Mouse (Mus musculus) heart, embryonic 16.5 days (tissue): ENCODE measurements around the gene Rcvrn. TPM values are rescaled to one million over a fixed set of nuclear protein-coding genes. Genes with fewer than 3 reads are reported as not detected.

Source experiments
- ATAC-seq: fragments of 200-750 bp; cut with Nextera tagmentation; replicated peaks from 2 replicates; pipeline ENCODE4 v1.8.0; 2017; ENCODE audit warnings: moderate number of reproducible peaks; ENCODE audit not compliant: insufficient read depth, low FRiP score; ENCODE audit errors: extremely low read depth
- H3K27ac ChIP-seq: fragments of 300-500 bp; sonication (generic); 2 replicates; pipeline ENCODE4 v1.5.1; 2014; ENCODE audit warnings: mild to moderate bottlenecking, low read length, control low read depth, moderate library complexity
- H3K27me3 ChIP-seq: fragments of 300-500 bp; sonication (generic); 2 replicates; pipeline ENCODE4 v1.6.1; 2014; ENCODE audit warnings: low read length, mixed read lengths; ENCODE audit not compliant: control insufficient read depth, insufficient read depth
- H3K36me3 ChIP-seq: fragments of 300-500 bp; sonication (generic); 2 replicates; pipeline ENCODE4 v1.6.1; 2014; ENCODE audit not compliant: control insufficient read depth, insufficient read depth
- H3K4me1 ChIP-seq: fragments of 300-500 bp; sonication (generic); 2 replicates; pipeline ENCODE4 v1.6.1; 2014; ENCODE audit warnings: low read length, mixed read lengths; ENCODE audit not compliant: control insufficient read depth, insufficient read depth
- H3K4me2 ChIP-seq: fragments of 300-500 bp; sonication (generic); 2 replicates; pipeline ENCODE4 v1.6.1; 2014; ENCODE audit warnings: low read depth, mild to moderate bottlenecking, control low read depth, low read length
- H3K4me3 ChIP-seq: fragments of 300-500 bp; sonication (generic); 2 replicates; pipeline ENCODE4 v1.5.1; 2014; ENCODE audit warnings: mild to moderate bottlenecking, control low read depth, low read length
- H3K9ac ChIP-seq: fragments of 300-500 bp; sonication (generic); 2 replicates; pipeline ENCODE4 v1.6.1; 2014; ENCODE audit warnings: low read length, control low read depth
- H3K9me3 ChIP-seq: fragments of 300-500 bp; sonication (generic); replicated peaks from 2 replicates; pipeline ENCODE4 v1.6.1; 2016; ENCODE audit warnings: low read length; ENCODE audit not compliant: control insufficient read depth
- WGBS: fragments of 180-500 bp; shearing (Covaris S2); extraction: QIAGEN DNeasy Blood & Tissue Kit; methylation state at CpG from one replicate; pipeline ENCODE4 v1.1.7; 2014; 5-methylcytosine and 5-hydroxymethylcytosine counted together
- polyA plus RNA-seq: library from polyadenylated mRNA; unstranded; fragments of >200 nt; fragmentation: Nextera tagmentation; extraction: Ambion mirVana; gene quantifications from 2 replicates; pipeline ENCODE4 v1.2.1, GENCODE M21; 2015

The Rcvrn gene
- polyA plus RNA-seq, 1 experiment from 2014 or later: not detected

DNA sequence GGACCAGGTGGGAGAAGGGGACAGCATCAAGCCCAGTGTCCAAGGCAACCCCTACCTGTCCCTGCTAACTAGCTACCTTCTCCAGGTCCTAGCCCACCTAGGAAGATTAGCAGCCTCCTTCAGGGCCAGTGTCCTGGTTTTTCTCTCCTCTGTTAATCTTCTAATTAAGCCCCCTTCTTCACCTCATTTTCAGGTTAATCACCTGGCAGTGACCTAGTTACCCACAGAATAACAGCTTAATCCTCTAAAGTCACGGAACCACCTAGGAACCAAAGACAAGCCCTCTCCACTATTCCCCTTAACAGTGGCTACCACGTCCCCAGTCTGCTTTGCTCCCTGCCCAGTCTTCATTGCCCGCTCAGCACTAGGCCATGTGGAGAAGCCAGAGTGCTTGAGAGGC lies 13.3 kb upstream of the Rcvrn start:
- Histone ChIP-seq H3K27me3 (no peaks in the 10 kb centered on the region), H3K27ac (no peak overlapping the region), H3K36me3 (no peaks in the 10 kb centered on the region), H3K9ac (no peak overlapping the region), H3K9me3 (no peaks in the 10 kb centered on the region), H3K4me3 (no peak overlapping the region), H3K4me1 (no peaks in the 10 kb centered on the region), H3K4me2 (no peak overlapping the region)
- no peak for ATAC-seq
- WGBS: 76% methylated on average over 3 of the region's 3 CpGs

GRCm38 (mm10) chr11:67686109-67686508 lies 9.0 kb upstream of the Rcvrn start:
- H3K4me1 ChIP-seq: no peaks in the 10 kb centered on the region
- H3K36me3 ChIP-seq: no peaks in the 10 kb centered on the region
- no peak overlapping the region for H3K27ac ChIP-seq
- H3K9me3 ChIP-seq: no peaks in the 10 kb centered on the region
- H3K9ac ChIP-seq: no peak overlapping the region
- no peak overlapping the region for H3K4me3 ChIP-seq
- H3K27me3 ChIP-seq: no peaks in the 10 kb centered on the region
- no peak for ATAC-seq
- 78% methylated on average over 2 of the region's 2 CpGs for WGBS
- H3K4me2 ChIP-seq: no peak overlapping the region

DNA sequence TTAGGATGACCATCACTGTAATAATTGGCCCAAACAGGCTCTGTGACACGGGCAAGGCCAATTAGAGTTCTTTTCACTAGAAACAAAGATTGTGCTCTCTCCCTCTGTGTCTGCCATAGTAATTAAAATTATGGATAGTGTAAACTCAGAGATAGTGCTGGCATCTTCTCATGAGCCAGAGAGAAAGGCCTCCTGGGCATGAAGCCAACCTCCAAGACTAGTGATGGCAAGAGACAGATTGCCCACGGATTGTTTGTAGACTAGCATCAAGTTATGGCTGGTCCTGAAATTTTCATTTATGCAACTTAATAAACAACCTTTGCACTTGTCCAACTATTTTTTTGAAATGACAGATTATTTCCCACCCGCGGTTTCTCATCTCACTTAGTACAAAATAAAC lies 17.9 kb downstream of the Rcvrn start:
- Histone ChIP-seq H3K4me2 (no peak overlapping the region), H3K4me1 (no peaks in the 10 kb centered on the region), H3K27ac (no peak overlapping the region), H3K27me3 (no peaks in the 10 kb centered on the region), H3K36me3 (no peaks in the 10 kb centered on the region), H3K9ac (no peak overlapping the region), H3K4me3 (no peak overlapping the region), H3K9me3 (no peaks in the 10 kb centered on the region)
- ATAC-seq: no peak
- 76% methylated on average over 4 of the region's 4 CpGs for WGBS

DNA sequence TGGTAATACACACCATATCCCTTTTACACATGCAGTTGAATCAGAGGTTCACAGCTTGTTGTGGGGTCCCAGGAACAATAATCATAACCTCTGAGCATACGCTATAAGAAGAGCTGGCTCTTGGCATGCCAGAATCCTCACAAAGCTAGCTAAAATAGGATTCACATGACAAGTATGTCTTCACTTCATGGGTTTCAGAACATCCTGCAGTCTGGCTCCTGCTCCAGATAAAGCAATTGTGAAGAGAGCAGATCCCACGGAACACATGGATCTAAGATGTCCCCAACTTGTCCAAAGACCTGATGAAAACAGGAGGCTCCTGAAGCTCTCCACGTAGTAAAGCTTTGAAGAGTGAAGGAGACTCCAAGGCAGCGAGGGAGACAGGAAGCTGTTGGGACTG lies 20.3 kb downstream of the Rcvrn start:
- Histone ChIP-seq H3K4me1 (no peaks in the 10 kb centered on the region), H3K27me3 (no peaks in the 10 kb centered on the region), H3K4me3 (no peak overlapping the region), H3K9ac (no peak overlapping the region), H3K36me3 (no peaks in the 10 kb centered on the region), H3K27ac (no peak overlapping the region), H3K9me3 (no peaks in the 10 kb centered on the region), H3K4me2 (no peak overlapping the region)
- no peak for ATAC-seq
- 73% methylated on average over 4 of the region's 4 CpGs for WGBS

GRCm38 (mm10) chr11:67721485-67721884 lies 26.4 kb downstream of the Rcvrn start:
- no peak overlapping the region for H3K9ac ChIP-seq
- 56% methylated on average over 5 of the region's 5 CpGs for WGBS
- ATAC-seq: no peak; the same call in 1 of the 2 replicates
- no peaks in the 10 kb centered on the region for H3K36me3 ChIP-seq
- no peaks in the 10 kb centered on the region for H3K27me3 ChIP-seq
- H3K27ac ChIP-seq: peak overlapping the region; percentile 42
- H3K4me2 ChIP-seq: no peak overlapping the region
- H3K9me3 ChIP-seq: no peaks in the 10 kb centered on the region
- H3K4me1 ChIP-seq: peaks cover 9% of the 10 kb centered on the region
- H3K4me3 ChIP-seq: no peak overlapping the region

- ATAC-seq: no peak
- no peak overlapping the region for H3K4me2 ChIP-seq
- no peak overlapping the region for H3K9ac ChIP-seq
- WGBS: 73% methylated on average over 7 of the region's 7 CpGs
- no peaks in the 10 kb centered on the region for H3K27me3 ChIP-seq
- H3K36me3 ChIP-seq: no peaks in the 10 kb centered on the region
- H3K9me3 ChIP-seq: no peaks in the 10 kb centered on the region
- peaks cover 18% of the 10 kb centered on the region for H3K4me1 ChIP-seq
- no peak overlapping the region for H3K4me3 ChIP-seq
- no peak overlapping the region for H3K27ac ChIP-seq
These were observed 27.5 kb downstream of the Rcvrn start for GRCm38 (mm10) chr11:67722399-67723156.

GRCm38 (mm10) chr11:67723231-67724013 lies 28.3 kb downstream of the Rcvrn start:
- H3K27me3 ChIP-seq: no peaks in the 10 kb centered on the region
- H3K9ac ChIP-seq: no peak overlapping the region
- no peaks in the 10 kb centered on the region for H3K9me3 ChIP-seq
- no peak overlapping the region for H3K4me2 ChIP-seq
- no peaks in the 10 kb centered on the region for H3K36me3 ChIP-seq
- ATAC-seq: no peak
- WGBS: 76% methylated on average over 8 of the region's 8 CpGs
- no peak overlapping the region for H3K27ac ChIP-seq
- peaks cover 18% of the 10 kb centered on the region for H3K4me1 ChIP-seq
- no peak overlapping the region for H3K4me3 ChIP-seq

DNA sequence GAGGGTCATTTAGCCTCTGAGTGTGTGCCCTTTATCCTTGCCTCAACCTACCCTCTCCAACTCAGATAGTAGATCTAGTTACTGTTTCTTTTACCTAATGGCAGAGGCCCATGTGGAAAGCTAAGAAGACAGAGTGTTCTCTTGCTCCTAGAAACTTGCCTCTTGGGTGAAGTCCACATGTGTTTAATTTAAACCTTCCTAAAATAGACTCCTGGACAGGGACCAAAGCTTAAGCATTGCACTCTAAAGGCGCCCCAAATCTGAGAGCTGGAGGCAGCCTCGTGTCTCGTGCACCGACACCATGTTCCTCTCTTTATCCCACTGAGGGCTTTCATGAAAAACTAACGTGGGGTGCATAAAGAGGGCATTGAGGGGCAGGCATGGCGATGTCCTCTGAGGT lies 32.0 kb downstream of the Rcvrn start:
- WGBS: 44% methylated on average over 6 of the region's 6 CpGs
- Histone ChIP-seq H3K9ac (no peak overlapping the region), H3K27me3 (no peaks in the 10 kb centered on the region), H3K4me1 (peaks cover 9% of the 10 kb centered on the region), H3K9me3 (0 out of 2 replicates have a peak, but pooled peaks cover 3% of the 10 kb centered on the region), H3K4me2 (no peak overlapping the region), H3K4me3 (no peak overlapping the region), H3K27ac (peak overlapping the region; percentile 66), H3K36me3 (no peaks in the 10 kb centered on the region)
- peak; percentile 71 for ATAC-seq

DNA sequence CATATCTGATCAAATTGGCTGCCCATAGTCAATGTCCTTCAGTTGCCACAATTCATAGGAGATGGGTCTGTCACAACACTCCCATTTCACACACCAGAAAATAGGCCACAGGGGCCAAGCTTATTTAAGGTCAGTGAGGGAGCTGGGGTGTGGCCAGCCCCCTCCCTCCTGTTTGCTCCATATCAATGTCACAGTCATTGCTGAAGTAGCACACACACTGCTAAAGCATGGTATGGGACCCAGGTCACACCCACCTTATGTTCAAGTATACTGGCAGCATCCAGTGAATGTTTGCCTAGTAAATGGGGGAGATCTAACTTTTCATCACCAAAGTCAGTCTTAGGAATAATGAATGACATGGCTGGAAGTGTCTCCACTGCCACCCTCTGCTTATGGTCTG lies 33.6 kb downstream of the Rcvrn start:
- no peak for ATAC-seq
- Histone ChIP-seq H3K36me3 (no peaks in the 10 kb centered on the region), H3K4me3 (no peak overlapping the region), H3K4me1 (peaks cover 9% of the 10 kb centered on the region), H3K9ac (no peak overlapping the region), H3K4me2 (no peak overlapping the region), H3K9me3 (0 out of 2 replicates have a peak, but pooled peaks cover 3% of the 10 kb centered on the region), H3K27me3 (no peaks in the 10 kb centered on the region), H3K27ac (no peak overlapping the region)
